Mouse (Mus musculus) heart, postnatal 14 days (tissue): ENCODE measurements around the gene Agtrap. TPM values are rescaled to one million over a fixed set of nuclear protein-coding genes. Genes with fewer than 3 reads are reported as not detected.

Experiments
- DNase-seq, 2 experiments: peaks; one replicate each; pipeline ENCODE4 v3.0.0; 2021 to 2022
- intact Hi-C: fragments of 180-260 bp; cut with DNase I; formaldehyde crosslinking; loops from one replicate; pipeline ENCODE4 v1.15.1; 2025
- total RNA-seq, 2 experiments: library from RNA; stranded (reverse); gene quantifications; 2 replicates each; pipeline ENCODE4 v1.2.3; 2021

Agtrap gene
- total RNA-seq, 2 experiments from 2014 or later: 36.4 to 38.5 TPM

DNA sequence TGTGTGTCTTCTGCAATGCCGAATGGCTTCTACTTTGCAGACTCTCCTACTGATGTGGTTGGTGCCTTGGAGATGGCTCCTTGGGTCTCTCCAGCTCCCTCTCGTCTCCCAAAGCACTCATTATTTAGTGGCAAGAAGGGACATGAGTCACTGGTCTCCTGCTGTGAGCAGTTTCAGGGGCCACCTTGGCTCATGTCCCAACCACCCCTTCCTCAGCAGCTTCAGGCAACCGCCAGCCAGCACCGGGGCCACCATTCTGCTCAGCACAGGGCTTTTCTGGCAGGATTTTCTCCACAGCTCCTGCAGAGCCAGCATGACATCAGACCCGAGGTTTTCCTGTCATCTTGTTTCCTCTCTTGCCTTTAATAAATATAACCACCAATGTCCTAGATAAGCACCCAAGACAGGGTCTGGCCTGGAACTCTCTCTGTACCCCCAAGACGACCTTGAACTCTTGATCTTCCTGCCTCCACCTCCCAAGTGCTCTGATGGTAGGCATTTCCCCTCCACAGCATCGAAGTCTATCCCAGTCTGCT lies 20.8 kb upstream of the Agtrap start:
- intact Hi-C loops: no loop called here
- no peak for DNase-seq

- peak in 1 of 2 experiments; percentile 37 for DNase-seq
- intact Hi-C loops: no loop called here
These were observed 19.9 kb upstream of the Agtrap start for GRCm38 (mm10) chr4:148107621-148108291.

DNA sequence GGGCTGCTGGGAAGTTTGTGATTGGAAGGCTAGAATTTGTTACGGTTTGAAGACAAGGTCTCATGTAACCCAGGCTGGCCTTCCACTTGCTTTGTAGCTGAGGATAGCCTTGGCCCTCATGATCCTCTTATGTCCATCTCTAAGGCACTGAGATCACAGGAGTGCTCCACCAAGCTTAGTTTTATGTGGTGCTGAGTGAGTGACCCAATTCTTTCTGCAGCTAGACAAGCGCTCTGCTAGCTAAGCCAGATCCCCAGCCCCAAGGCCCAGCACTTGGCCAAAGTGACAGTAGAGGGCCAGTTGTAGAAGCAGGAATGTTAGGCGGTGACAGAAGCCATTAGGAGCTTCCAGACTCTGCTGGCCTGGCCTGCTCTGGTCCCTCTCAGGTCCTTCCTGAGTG lies 16.3 kb upstream of the Agtrap start:
- intact Hi-C loops: no loop called here

GRCm38 (mm10) chr4:148101801-148102527 lies 14.1 kb upstream of the Agtrap start:
- DNase-seq: peak; percentile 54 to 66
- intact Hi-C loops: no loop called here

More for the DNA sequence above, 16.3 kb upstream of the Agtrap start:
- DNase-seq: no peak

DNA sequence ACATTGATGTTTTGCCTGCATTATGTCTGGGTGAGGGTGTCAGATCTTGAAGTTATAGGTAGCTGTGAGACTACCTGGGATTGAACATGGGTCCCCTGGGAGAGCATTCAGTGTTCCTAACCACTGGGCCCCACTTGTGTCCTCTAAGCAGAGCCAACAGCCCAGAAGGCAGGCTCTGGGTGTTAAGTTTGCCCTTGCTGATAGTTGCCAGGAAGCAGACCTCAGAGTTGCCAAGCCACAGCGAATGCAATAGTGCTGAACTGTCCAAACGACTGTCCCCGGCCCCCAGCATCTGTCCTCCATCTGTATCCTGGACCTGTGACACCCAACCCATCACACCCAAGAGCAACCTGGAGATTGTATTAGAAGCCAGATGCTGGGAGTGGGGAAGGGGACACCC lies 10.8 kb upstream of the Agtrap start:
- no peak for DNase-seq
- intact Hi-C loops: no loop called here

- intact Hi-C loops: no loop called here
- no peak for DNase-seq
These were observed 10.1 kb upstream of the Agtrap start for GRCm38 (mm10) chr4:148097936-148098335.

GRCm38 (mm10) chr4:148095081-148095480 lies 7.2 kb upstream of the Agtrap start:
- no peak for DNase-seq
- intact Hi-C loops: no loop called here

DNA sequence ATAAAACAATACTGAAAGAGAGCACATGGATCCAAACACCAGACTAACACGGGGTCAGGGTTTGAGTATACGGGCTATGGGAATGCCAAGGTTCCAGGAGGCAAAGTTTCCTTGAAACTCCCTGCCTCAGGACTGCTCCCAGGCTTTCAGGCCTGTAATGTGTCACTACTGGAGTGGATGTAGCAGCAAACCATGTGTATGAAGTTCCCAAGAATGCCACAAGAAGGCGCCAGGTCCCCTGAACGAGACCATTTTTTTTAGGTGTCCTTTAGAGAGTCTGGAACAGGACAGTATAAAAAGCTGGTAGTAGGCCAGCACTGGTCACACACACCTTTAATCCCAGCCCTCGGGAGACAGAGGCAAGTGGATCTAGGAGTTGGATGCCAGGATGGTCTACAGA lies 6.3 kb upstream of the Agtrap start:
- intact Hi-C loops: no loop called here
- DNase-seq: no peak

DNA sequence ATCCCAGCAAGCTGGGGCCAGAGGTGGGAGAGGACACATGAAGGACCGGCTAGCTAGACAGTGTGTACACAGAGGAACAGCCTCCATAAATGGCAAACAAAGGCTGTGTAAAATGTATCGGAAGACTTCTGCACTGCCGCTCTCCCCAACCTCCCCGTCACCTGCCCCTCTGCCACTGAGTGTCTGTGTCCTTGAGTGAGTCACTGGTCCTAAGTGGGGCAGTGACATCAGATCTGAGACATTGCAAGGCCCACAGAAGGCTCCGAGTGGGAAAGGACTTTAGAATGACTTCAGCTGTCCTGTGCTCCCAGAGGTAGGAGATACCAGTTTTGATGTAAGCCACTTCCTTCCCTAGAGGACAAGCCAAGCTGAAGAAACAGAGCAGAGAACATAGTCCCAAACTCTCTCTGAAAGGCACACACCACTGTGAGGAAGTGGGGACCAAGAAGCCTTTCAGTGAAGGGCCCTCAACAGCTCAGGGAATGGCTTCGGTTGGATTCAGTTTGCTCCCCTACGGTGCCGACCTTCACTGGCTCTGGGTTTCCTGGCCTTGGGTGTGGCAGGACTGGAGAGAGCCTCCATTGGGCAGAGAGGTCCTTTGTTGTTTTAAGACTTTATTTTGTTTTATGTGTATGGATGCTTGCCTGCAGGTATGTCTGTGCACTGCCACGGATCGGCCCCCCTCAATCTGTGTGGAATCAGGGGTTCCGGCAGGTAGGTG lies 4.9 kb upstream of the Agtrap start:
- DNase-seq: no peak
- intact Hi-C loops: no loop called here

DNA sequence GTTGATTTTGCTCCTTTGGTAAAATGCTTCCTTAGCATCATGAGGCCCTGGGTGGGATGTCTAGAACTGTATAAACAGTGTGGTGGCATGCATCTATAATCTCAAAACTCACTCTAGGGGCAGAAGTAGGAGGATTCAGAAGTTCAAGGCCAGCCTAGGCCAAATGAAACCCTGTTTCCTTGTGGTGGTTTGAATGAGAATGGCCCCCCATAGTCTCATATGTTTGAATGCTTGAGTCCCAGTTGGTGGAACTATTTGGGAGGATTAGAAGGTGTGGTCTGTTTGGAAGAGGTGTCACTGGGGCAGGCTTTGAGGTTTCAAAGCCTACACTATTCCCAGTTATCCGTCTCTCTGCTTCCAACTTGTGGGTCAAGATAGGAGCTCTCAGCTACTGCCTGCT lies 3.4 kb upstream of the Agtrap start:
- no peak for DNase-seq
- intact Hi-C loops: no loop called here

DNA sequence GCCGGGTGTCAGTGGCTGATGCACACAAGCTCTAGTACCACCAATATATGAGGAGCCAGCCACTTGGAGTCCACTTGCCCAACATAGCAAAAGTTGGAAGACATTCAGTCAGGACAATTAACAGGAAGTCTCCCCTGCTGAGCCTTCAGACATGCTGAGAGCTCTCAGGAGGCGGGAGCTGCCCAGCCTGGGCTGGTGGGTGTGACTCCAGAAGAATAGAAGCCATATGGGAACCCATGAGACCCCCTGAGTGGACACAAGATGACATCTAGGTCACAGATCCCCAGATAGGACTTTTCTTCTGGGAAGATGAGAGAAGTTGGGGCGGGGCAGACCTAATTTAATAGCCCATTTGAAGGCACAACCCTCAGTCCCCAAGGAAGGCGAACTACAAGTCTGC lies 1.3 kb upstream of the Agtrap start:
- intact Hi-C loops: no loop called here
- no peak for DNase-seq

DNA sequence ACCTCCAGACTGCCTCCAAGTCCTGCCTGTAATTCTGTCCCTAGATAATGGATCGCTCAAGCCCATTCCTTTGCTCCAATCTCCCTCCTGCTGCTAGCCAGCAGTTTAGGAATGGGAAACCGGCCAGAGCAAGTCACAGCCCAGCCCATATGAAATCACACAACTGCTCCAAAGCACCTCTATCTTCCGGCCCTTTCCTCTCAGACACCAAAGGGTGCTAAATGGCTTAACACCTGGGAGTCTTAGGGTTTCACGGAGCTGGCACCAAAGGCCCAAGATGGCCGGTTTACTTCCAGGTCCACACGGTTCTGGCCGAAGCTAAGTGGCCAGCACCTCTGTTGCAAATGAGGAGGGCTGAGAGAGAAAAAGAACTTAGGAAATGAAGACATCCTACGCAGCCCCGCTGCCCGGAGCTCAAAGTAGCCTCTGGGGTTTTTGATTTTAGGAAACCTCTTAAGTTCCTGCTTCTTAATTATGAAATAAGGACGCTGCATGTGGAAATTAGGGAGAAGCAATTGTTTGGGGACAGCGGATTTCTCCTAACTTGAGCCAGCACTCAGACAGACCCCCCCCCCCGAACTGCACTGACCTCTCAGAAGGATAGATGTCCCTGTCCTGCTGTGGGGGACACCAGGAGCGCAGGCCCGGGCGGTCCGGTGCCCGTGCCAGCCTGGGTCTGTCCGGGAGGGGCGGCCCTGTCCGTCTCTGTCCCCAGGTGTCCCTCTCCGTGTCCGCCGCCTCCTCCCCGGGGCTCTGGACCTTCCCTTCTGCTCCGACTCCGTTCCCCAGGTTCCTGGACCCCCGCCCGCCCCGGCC lies 532 bp downstream of the Agtrap start:
- peak; percentile 64 to 66 for DNase-seq
- intact Hi-C loops: no loop called here

GRCm38 (mm10) chr4:148085907-148086305 lies 1.9 kb downstream of the Agtrap start:
- DNase-seq: no peak
- intact Hi-C loops: no loop called here

GRCm38 (mm10) chr4:148085131-148085906 lies 2.5 kb downstream of the Agtrap start:
- intact Hi-C loops: no loop called here
- no peak for DNase-seq

GRCm38 (mm10) chr4:148084261-148084714 lies 3.5 kb downstream of the Agtrap start:
- peak; percentile 57 to 63 for DNase-seq
- intact Hi-C loops: no loop called here

DNA sequence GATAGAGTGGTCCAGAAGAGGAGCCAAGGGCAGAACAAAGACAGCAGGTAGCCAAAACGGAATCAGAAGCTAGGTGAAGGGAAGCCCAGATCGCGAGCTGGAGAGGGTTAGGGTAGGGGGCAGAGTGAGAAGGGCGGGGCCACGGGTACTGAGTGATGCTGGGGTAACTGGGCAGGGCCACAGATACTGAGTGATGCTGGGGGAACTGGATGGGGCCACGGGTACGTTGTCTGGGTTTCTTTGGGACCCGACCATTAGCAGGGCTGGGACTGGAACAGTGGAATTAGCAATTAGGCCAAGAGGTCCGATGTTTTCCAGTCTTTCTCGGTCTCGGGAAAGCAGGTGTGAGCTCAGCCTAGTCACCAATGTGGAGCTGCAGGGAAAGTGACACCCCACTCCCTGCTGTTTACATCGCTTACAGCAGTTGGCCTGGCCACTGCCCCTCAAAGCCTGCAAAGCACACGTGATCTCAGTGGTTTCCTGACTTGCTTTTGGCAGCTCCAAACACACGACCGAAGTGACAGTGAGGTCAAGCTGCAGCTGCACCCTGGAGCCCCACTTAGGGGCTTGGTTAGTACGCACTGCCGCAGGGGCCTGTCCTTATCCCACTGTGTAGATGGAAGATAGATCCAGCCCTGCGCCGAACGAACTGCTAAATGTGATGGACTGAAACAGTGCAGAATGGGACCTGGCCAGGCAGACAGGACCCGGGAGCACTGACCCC lies 4.5 kb downstream of the Agtrap start:
- intact Hi-C loops: no loop called here
- peak in 1 of 2 experiments; percentile 53 for DNase-seq

GRCm38 (mm10) chr4:148082257-148083044 lies 5.4 kb downstream of the Agtrap start:
- intact Hi-C loops: no loop called here
- peak; percentile 69 to 73 for DNase-seq

GRCm38 (mm10) chr4:148081201-148081600 lies 6.6 kb downstream of the Agtrap start:
- no peak for DNase-seq
- intact Hi-C loops: no loop called here
